Mouse (Mus musculus): ENCODE results near the gene Cdh23. TPM values are rescaled to one million over a fixed set of nuclear protein-coding genes. Genes with fewer than 3 reads are reported as not detected.
A peak's percentile ranks its signal among the peaks of the same experiment; 100 is the strongest.

Cdh23 gene
- polyA plus RNA-seq, 1 experiment from 2014 or later: 0.53 TPM

GRCm38 (mm10) chr10:60659450-60660020 lies 36.8 kb downstream of the Cdh23 start:
- peaks cover 7% of the 10 kb centered on the region; the same call in 1 of the 2 replicates for H3K27me3 ChIP-seq (ENCODE audit: insufficient read depth, poor library complexity, severe bottlenecking)
- no peaks in the 10 kb centered on the region for H3K9me3 ChIP-seq
- no peaks in the 10 kb centered on the region for H3K36me3 ChIP-seq
- no peak overlapping the region for H3K27ac ChIP-seq
- DNase-seq (ENCODE audit: low spot score): no peak
- WGBS: 40% methylated on average over 15 of the region's 15 CpGs
- H3K4me3 ChIP-seq: no peak overlapping the region
- H3K4me1 ChIP-seq: peaks cover 11% of the 10 kb centered on the region

DNA sequence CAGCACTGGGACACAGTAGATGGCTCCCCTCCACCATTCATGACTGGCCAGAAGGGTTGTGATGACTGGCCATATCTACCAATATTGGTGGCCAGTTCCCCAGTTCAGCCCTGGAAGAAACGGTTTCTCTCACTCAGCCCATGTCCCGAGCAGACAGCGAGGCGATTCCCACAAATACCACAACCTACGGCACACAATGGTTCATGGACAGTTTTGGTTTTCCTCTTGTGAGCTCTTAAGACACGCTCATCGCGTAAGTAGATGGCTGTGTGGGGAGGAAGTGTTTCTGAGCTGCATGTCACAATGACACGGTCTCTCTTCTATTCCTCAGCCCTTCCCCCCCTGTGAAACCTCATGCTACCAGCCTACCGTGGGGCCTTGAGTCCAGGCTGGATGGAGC lies 38.1 kb downstream of the Cdh23 start:
- peaks cover 15% of the 10 kb centered on the region for H3K4me1 ChIP-seq
- H3K27ac ChIP-seq: no peak overlapping the region
- H3K27me3 ChIP-seq (ENCODE audit: insufficient read depth, poor library complexity, severe bottlenecking): peaks cover 7% of the 10 kb centered on the region; the same call in 1 of the 2 replicates
- H3K36me3 ChIP-seq: no peaks in the 10 kb centered on the region
- no peak for DNase-seq (ENCODE audit: low spot score)
- 83% methylated on average over 10 of the region's 10 CpGs for WGBS
- no peak overlapping the region for H3K4me3 ChIP-seq
- no peaks in the 10 kb centered on the region for H3K9me3 ChIP-seq

GRCm38 (mm10) chr10:60653675-60654074 lies 42.6 kb downstream of the Cdh23 start:
- peaks cover 7% of the 10 kb centered on the region; the same call in 1 of the 2 replicates for H3K27me3 ChIP-seq (ENCODE audit: insufficient read depth, poor library complexity, severe bottlenecking)
- no peak overlapping the region for H3K27ac ChIP-seq
- no peak overlapping the region for H3K4me3 ChIP-seq
- H3K36me3 ChIP-seq: no peaks in the 10 kb centered on the region
- H3K9me3 ChIP-seq: no peaks in the 10 kb centered on the region
- WGBS: 79% methylated on average over 4 of the region's 4 CpGs
- no peak for DNase-seq (ENCODE audit: low spot score)
- peaks cover 13% of the 10 kb centered on the region for H3K4me1 ChIP-seq

GRCm38 (mm10) chr10:60653106-60653505 lies 43.2 kb downstream of the Cdh23 start:
- H3K4me1 ChIP-seq: peaks cover 12% of the 10 kb centered on the region
- DNase-seq (ENCODE audit: low spot score): no peak
- H3K4me3 ChIP-seq: no peak overlapping the region
- H3K9me3 ChIP-seq: no peaks in the 10 kb centered on the region
- 85% methylated on average over 10 of the region's 10 CpGs for WGBS
- no peak overlapping the region for H3K27ac ChIP-seq
- no peaks in the 10 kb centered on the region for H3K36me3 ChIP-seq
- peaks cover 8% of the 10 kb centered on the region; the same call in 1 of the 2 replicates for H3K27me3 ChIP-seq (ENCODE audit: insufficient read depth, poor library complexity, severe bottlenecking)

DNA sequence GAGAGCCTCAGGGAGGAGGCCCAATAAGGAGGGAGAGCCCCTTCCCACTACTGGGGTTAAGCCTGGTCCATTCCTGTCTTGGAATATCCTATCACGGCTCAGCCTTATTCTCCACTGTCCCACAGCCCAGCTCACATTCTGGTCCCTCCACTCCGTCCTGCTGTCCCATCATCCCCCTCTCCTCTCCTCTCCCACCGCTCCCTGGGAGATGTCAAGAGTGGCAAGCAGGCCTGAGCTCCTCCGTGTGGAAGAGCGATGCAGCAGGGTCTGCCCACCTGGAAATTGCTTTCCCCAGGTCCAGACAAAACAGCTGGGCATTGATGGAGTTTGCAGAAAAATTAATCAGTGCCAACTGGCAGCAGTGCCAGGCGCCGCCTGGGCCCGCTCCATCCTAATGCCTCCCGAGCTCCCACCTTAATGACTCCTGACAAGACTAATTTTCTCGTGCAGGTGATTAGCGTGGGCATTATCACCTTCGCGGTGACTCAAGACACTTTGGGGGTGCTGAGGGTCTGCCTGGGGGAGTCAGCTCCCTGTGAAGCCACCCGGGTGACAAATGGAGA lies 52.1 kb downstream of the Cdh23 start:
- H3K36me3 ChIP-seq: no peaks in the 10 kb centered on the region
- peaks cover 19% of the 10 kb centered on the region for H3K27me3 ChIP-seq (ENCODE audit: insufficient read depth, poor library complexity, severe bottlenecking)
- 56% methylated on average over 14 of the region's 14 CpGs for WGBS
- H3K4me3 ChIP-seq: no peak overlapping the region
- no peak for DNase-seq (ENCODE audit: low spot score)
- H3K27ac ChIP-seq: no peak overlapping the region
- no peaks in the 10 kb centered on the region for H3K4me1 ChIP-seq
- H3K9me3 ChIP-seq: no peaks in the 10 kb centered on the region

DNA sequence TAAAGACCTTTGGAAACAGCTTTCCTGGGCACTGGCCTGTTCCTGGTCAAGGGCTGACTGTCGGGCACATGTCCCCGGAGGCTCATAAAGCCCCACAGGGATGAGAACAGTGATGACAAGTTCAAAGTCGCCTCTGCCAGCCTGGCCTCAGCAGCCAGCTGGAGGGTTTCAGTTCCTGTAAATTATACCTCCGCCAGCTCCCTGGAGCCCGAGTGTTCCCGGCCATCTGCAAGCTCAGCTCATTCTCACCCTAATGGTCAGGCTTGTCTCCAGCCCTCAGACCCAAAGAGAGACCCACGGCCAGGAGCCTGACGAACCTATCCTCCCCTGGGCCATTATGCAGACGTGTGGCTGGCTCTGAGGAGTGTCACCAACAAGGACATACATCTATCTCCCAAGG lies 57.0 kb downstream of the Cdh23 start:
- 59% methylated on average over 9 of the region's 9 CpGs for WGBS
- no peaks in the 10 kb centered on the region for H3K36me3 ChIP-seq
- peaks cover 20% of the 10 kb centered on the region for H3K4me1 ChIP-seq
- no peak overlapping the region for H3K4me3 ChIP-seq
- DNase-seq (ENCODE audit: low spot score): no peak
- no peak overlapping the region for H3K27ac ChIP-seq
- H3K27me3 ChIP-seq (ENCODE audit: insufficient read depth, poor library complexity, severe bottlenecking): peaks cover 19% of the 10 kb centered on the region
- no peaks in the 10 kb centered on the region for H3K9me3 ChIP-seq

- WGBS: 23% methylated on average over 13 of the region's 13 CpGs
- H3K4me3 ChIP-seq: peak overlapping the region; percentile 32; the same call in 1 of the 2 replicates
- H3K36me3 ChIP-seq: no peaks in the 10 kb centered on the region
- H3K27ac ChIP-seq: no peak overlapping the region
- DNase-seq (ENCODE audit: low spot score): no peak
- H3K27me3 ChIP-seq (ENCODE audit: insufficient read depth, poor library complexity, severe bottlenecking): peaks cover 11% of the 10 kb centered on the region
- H3K4me1 ChIP-seq: peaks cover 23% of the 10 kb centered on the region
- H3K9me3 ChIP-seq: no peaks in the 10 kb centered on the region; the same call in 1 of the 2 replicates
Measured at GRCm38 (mm10) chr10:60635568-60636295, 60.6 kb downstream of the Cdh23 start.

DNA sequence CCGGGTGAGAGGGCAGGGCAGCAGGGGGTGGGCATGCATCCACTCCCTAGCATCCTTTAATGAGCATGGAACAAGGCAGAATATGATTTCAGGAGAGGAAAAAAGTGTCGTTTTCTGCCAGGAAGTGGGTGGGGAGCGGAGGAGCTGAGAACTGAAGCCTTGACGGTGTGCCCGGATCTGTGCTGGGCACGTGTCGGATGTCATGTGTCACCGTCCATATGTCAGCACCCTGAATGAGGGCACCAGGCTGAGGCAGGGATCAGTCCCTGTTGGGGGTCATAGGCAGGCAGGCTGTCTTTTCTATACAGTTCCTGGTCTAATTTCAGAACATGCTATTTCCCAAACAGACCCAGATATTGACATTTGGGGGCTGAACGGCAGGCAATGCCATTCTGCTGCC lies 61.9 kb downstream of the Cdh23 start:
- Histone ChIP-seq H3K9me3 (peaks cover 10% of the 10 kb centered on the region), H3K27me3 (ENCODE audit: insufficient read depth, poor library complexity, severe bottlenecking) (peaks cover 10% of the 10 kb centered on the region), H3K27ac (no peak overlapping the region), H3K4me3 (no peak overlapping the region), H3K36me3 (no peaks in the 10 kb centered on the region), H3K4me1 (peaks cover 23% of the 10 kb centered on the region)
- 44% methylated on average over 9 of the region's 9 CpGs for WGBS
- no peak for DNase-seq (ENCODE audit: low spot score)

DNA sequence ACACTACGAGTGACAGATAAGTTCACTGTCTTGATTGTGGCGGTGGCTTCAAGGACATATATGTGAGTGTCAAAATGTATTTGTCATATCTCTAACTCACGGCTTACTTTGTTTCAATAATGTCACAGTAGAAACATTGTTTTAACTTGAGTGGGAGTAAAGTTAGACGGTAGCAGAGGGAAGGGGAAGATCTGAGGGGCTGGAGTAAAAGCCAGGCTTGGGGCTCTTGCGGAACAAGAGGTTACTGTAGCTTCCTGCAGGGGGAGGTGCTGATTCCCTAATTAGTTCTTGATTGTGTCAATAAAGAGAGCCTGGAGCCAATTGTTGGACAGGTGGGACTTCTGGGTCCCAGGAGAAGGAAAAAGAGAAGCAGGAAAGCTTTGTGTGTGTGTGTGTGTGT lies 70.2 kb downstream of the Cdh23 start:
- Histone ChIP-seq H3K27me3 (ENCODE audit: insufficient read depth, poor library complexity, severe bottlenecking) (peaks cover 11% of the 10 kb centered on the region; the same call in 1 of the 2 replicates), H3K9me3 (peaks cover 15% of the 10 kb centered on the region), H3K36me3 (no peaks in the 10 kb centered on the region), H3K27ac (no peak overlapping the region), H3K4me1 (0 out of 2 replicates have a peak, but pooled peaks cover 6% of the 10 kb centered on the region), H3K4me3 (no peak overlapping the region)
- no peak for DNase-seq (ENCODE audit: low spot score)
- 60% methylated on average over 5 of the region's 5 CpGs for WGBS

- no peak for DNase-seq (ENCODE audit: low spot score)
- Histone ChIP-seq H3K36me3 (no peaks in the 10 kb centered on the region), H3K4me3 (no peak overlapping the region), H3K4me1 (0 out of 2 replicates have a peak, but pooled peaks cover 6% of the 10 kb centered on the region), H3K27me3 (ENCODE audit: insufficient read depth, poor library complexity, severe bottlenecking) (peaks cover 11% of the 10 kb centered on the region; the same call in 1 of the 2 replicates), H3K27ac (no peak overlapping the region), H3K9me3 (peaks cover 15% of the 10 kb centered on the region)
- WGBS: 69% methylated on average over 3 of the region's 3 CpGs
Measured at GRCm38 (mm10) chr10:60625511-60625910, 70.8 kb downstream of the Cdh23 start.

- Histone ChIP-seq H3K4me3 (no peak overlapping the region), H3K27ac (no peak overlapping the region), H3K27me3 (ENCODE audit: insufficient read depth, poor library complexity, severe bottlenecking) (peaks cover 11% of the 10 kb centered on the region; the same call in 1 of the 2 replicates), H3K4me1 (0 out of 2 replicates have a peak, but pooled peaks cover 6% of the 10 kb centered on the region), H3K36me3 (no peaks in the 10 kb centered on the region), H3K9me3 (peaks cover 11% of the 10 kb centered on the region)
- 38% methylated on average over 3 of the region's 3 CpGs for WGBS
- DNase-seq (ENCODE audit: low spot score): no peak
Measured at GRCm38 (mm10) chr10:60624945-60625344, 71.3 kb downstream of the Cdh23 start.

GRCm38 (mm10) chr10:60624217-60624708 lies 72.0 kb downstream of the Cdh23 start:
- Histone ChIP-seq H3K4me1 (0 out of 2 replicates have a peak, but pooled peaks cover 6% of the 10 kb centered on the region), H3K27me3 (ENCODE audit: insufficient read depth, poor library complexity, severe bottlenecking) (peaks cover 17% of the 10 kb centered on the region), H3K36me3 (no peaks in the 10 kb centered on the region), H3K9me3 (peaks cover 4% of the 10 kb centered on the region), H3K27ac (no peak overlapping the region), H3K4me3 (no peak overlapping the region)
- no peak for DNase-seq (ENCODE audit: low spot score)
- 64% methylated on average over 14 of the region's 14 CpGs for WGBS

GRCm38 (mm10) chr10:60622836-60623235 lies 73.5 kb downstream of the Cdh23 start:
- H3K27me3 ChIP-seq (ENCODE audit: insufficient read depth, poor library complexity, severe bottlenecking): peaks cover 27% of the 10 kb centered on the region
- no peak overlapping the region for H3K4me3 ChIP-seq
- H3K36me3 ChIP-seq: no peaks in the 10 kb centered on the region
- no peak overlapping the region for H3K27ac ChIP-seq
- no peaks in the 10 kb centered on the region; the same call in 1 of the 2 replicates for H3K9me3 ChIP-seq
- no peak for DNase-seq (ENCODE audit: low spot score)
- H3K4me1 ChIP-seq: 0 out of 2 replicates have a peak, but pooled peaks cover 6% of the 10 kb centered on the region
- WGBS: 73% methylated on average over 12 of the region's 12 CpGs
